Mouse (Mus musculus): ENCODE measurements around the gene 1700010B08Rik. TPM values are rescaled to one million over a fixed set of nuclear protein-coding genes. Genes with fewer than 3 reads are reported as not detected.
"Not testable (repeated sequence)": the region's sequence is repeated elsewhere in the genome, so short reads cannot be mapped to it uniquely, and the experiment has no call there.

The 1700010B08Rik gene
- not detected in 2 replicates for polyA plus RNA-seq (2015; fragmentation: Nextera tagmentation; extraction: Ambion mirVana)

- not testable (repeated sequence) for H3K9ac ChIP-seq (replicated peaks); H3K9me3 ChIP-seq (ENCODE audit: low read length); H3K4me3 ChIP-seq (ENCODE audit: low read depth, low read length); DNase-seq; H3K4me1 ChIP-seq (ENCODE audit: insufficient read depth); H3K27ac ChIP-seq (ENCODE audit: low read depth); H3K4me2 ChIP-seq (ENCODE audit: low read depth, low read length); H3K27me3 ChIP-seq (ENCODE audit: insufficient read depth, low read length); ATAC-seq; H3K36me3 ChIP-seq (replicated peaks; ENCODE audit: insufficient read depth, low read length)
- 86% methylated on average over 5 of the region's 7 CpGs for WGBS (ENCODE audit: insufficient replicate concordance)
Measured at GRCm38 (mm10) chr2:173719115-173719514, at the start of gene 1700010B08Rik. Gene 1700010B08Rik, plus strand, starts transcription at chr2:173719415.

GRCm38 (mm10) chr2:173672328-173672896, 46.8 kb upstream of the 1700010B08Rik start:
- Histone ChIP-seq H3K9ac (replicated peaks) (no peak overlapping the region), H3K9me3 (ENCODE audit: low read length) (no peaks in the 10 kb centered on the region), H3K4me1 (ENCODE audit: insufficient read depth) (peaks cover 20% of the 10 kb centered on the region), H3K4me2 (ENCODE audit: low read depth, low read length) (no peak overlapping the region), H3K27me3 (ENCODE audit: insufficient read depth, low read length) (no peaks in the 10 kb centered on the region), H3K36me3 (replicated peaks; ENCODE audit: insufficient read depth, low read length) (peaks cover 9% of the 10 kb centered on the region), H3K27ac (ENCODE audit: low read depth) (no peak overlapping the region), H3K4me3 (ENCODE audit: low read depth, low read length) (no peak overlapping the region)
- 58% methylated on average over 2 of the region's 2 CpGs for WGBS (ENCODE audit: insufficient replicate concordance)
- no peak for DNase-seq
- TF ChIP-seq EP300 (IDR thresholded peaks at IDR 0.05; ENCODE audit: low read depth) (no peak), CTCF (IDR thresholded peaks at IDR 0.05; ENCODE audit: low read depth) (no peak)
- no peak for ATAC-seq

- no peaks in the 10 kb centered on the region for H3K27me3 ChIP-seq (ENCODE audit: insufficient read depth, low read length)
- H3K4me2 ChIP-seq (ENCODE audit: low read depth, low read length) = no peak overlapping the region
- H3K4me3 ChIP-seq (ENCODE audit: low read depth, low read length) = no peak overlapping the region
- no peaks in the 10 kb centered on the region for H3K9me3 ChIP-seq (ENCODE audit: low read length)
- peak; percentile 34 for DNase-seq
- ATAC-seq = peak; percentile 91
- 0 out of 2 replicates have a peak overlapping the region, but pooled peaks have one; percentile 16 for H3K27ac ChIP-seq (ENCODE audit: low read depth)
- TF ChIP-seq CTCF (IDR thresholded peaks at IDR 0.05; ENCODE audit: low read depth) (no peak), EP300 (IDR thresholded peaks at IDR 0.05; ENCODE audit: low read depth) (no peak)
- H3K36me3 ChIP-seq (replicated peaks; ENCODE audit: insufficient read depth, low read length) = peaks cover 6% of the 10 kb centered on the region
- 46% methylated on average over 1 of the region's 1 CpGs for WGBS (ENCODE audit: insufficient replicate concordance)
- H3K4me1 ChIP-seq (ENCODE audit: insufficient read depth) = peaks cover 20% of the 10 kb centered on the region
- H3K9ac ChIP-seq (replicated peaks) = no peak overlapping the region
Measured at GRCm38 (mm10) chr2:173673469-173673868, 45.7 kb upstream of the 1700010B08Rik start.

- WGBS (ENCODE audit: insufficient replicate concordance) = 84% methylated on average over 2 of the region's 2 CpGs
- H3K27me3 ChIP-seq (ENCODE audit: insufficient read depth, low read length) = no peaks in the 10 kb centered on the region
- no peak overlapping the region for H3K9ac ChIP-seq (replicated peaks)
- ATAC-seq (no peak), DNase-seq (no peak)
- TF ChIP-seq EP300 (IDR thresholded peaks at IDR 0.05; ENCODE audit: low read depth) = no peak
- H3K4me2 ChIP-seq (ENCODE audit: low read depth, low read length) = no peak overlapping the region
- no peak overlapping the region for H3K27ac ChIP-seq (ENCODE audit: low read depth)
- H3K4me3 ChIP-seq (ENCODE audit: low read depth, low read length) = no peak overlapping the region
- H3K4me1 ChIP-seq (ENCODE audit: insufficient read depth) = peaks cover 11% of the 10 kb centered on the region
- H3K36me3 ChIP-seq (replicated peaks; ENCODE audit: insufficient read depth, low read length) = no peaks in the 10 kb centered on the region; the same call in 1 of the 2 replicates
- H3K9me3 ChIP-seq (ENCODE audit: low read length) = no peaks in the 10 kb centered on the region
Measured at GRCm38 (mm10) chr2:173678593-173678992, 40.6 kb upstream of the 1700010B08Rik start.

GRCm38 (mm10) chr2:173679217-173679616, 40.0 kb upstream of the 1700010B08Rik start:
- 55% methylated on average over 3 of the region's 3 CpGs for WGBS (ENCODE audit: insufficient replicate concordance)
- DNase-seq (no peak), ATAC-seq (no peak)

GRCm38 (mm10) chr2:173680153-173680552, 39.1 kb upstream of the 1700010B08Rik start:
- ATAC-seq = no peak
- TF ChIP-seq EP300 (IDR thresholded peaks at IDR 0.05; ENCODE audit: low read depth) (no peak), CTCF (IDR thresholded peaks at IDR 0.05; ENCODE audit: low read depth) (no peak)
- Histone ChIP-seq H3K4me2 (ENCODE audit: low read depth, low read length) (no peak overlapping the region), H3K27me3 (ENCODE audit: insufficient read depth, low read length) (no peaks in the 10 kb centered on the region), H3K4me1 (ENCODE audit: insufficient read depth) (peaks cover 8% of the 10 kb centered on the region; the same call in 1 of the 2 replicates), H3K36me3 (replicated peaks; ENCODE audit: insufficient read depth, low read length) (no peaks in the 10 kb centered on the region), H3K4me3 (ENCODE audit: low read depth, low read length) (no peak overlapping the region), H3K9me3 (ENCODE audit: low read length) (no peaks in the 10 kb centered on the region), H3K27ac (ENCODE audit: low read depth) (no peak overlapping the region), H3K9ac (replicated peaks) (no peak overlapping the region)
- no peak for DNase-seq
- WGBS (ENCODE audit: insufficient replicate concordance) = 80% methylated on average over 1 of the region's 1 CpGs

More at GRCm38 (mm10) chr2:173679217-173679616, 40.0 kb upstream of the 1700010B08Rik start:
- H3K9ac ChIP-seq (replicated peaks) = no peak overlapping the region
- H3K4me1 ChIP-seq (ENCODE audit: insufficient read depth) = peaks cover 11% of the 10 kb centered on the region
- H3K4me3 ChIP-seq (ENCODE audit: low read depth, low read length) = no peak overlapping the region
- H3K4me2 ChIP-seq (ENCODE audit: low read depth, low read length) = no peak overlapping the region
- H3K27me3 ChIP-seq (ENCODE audit: insufficient read depth, low read length) = no peaks in the 10 kb centered on the region
- no peak overlapping the region for H3K27ac ChIP-seq (ENCODE audit: low read depth)
- TF ChIP-seq CTCF (IDR thresholded peaks at IDR 0.05; ENCODE audit: low read depth) = no peak
- no peak for TF ChIP-seq EP300 (IDR thresholded peaks at IDR 0.05; ENCODE audit: low read depth)
- no peaks in the 10 kb centered on the region; the same call in 1 of the 2 replicates for H3K36me3 ChIP-seq (replicated peaks; ENCODE audit: insufficient read depth, low read length)
- no peaks in the 10 kb centered on the region for H3K9me3 ChIP-seq (ENCODE audit: low read length)
